Mouse (Mus musculus): ENCODE data around the gene Fsd1l. TPM values are rescaled to one million over a fixed set of nuclear protein-coding genes. Genes with fewer than 3 reads are reported as not detected.

The Fsd1l gene
- polyA plus RNA-seq, 1 experiment from 2014 or later = 1.9 TPM

- no peak overlapping the region; the same call in 1 of the 2 replicates for H3K27ac ChIP-seq (ENCODE audit: low read length)
- H3K9me3 ChIP-seq (replicated peaks; ENCODE audit: control insufficient read depth, low read length) = no peaks in the 10 kb centered on the region
- H3K27me3 ChIP-seq (ENCODE audit: control insufficient read depth, insufficient read depth, low read depth, low read length) = no peaks in the 10 kb centered on the region
- no peak overlapping the region for H3K9ac ChIP-seq (ENCODE audit: low read depth, low read length)
- H3K36me3 ChIP-seq (ENCODE audit: control insufficient read depth, insufficient read depth) = no peaks in the 10 kb centered on the region
- no peaks in the 10 kb centered on the region; the same call in none of the 2 replicates for H3K4me1 ChIP-seq (ENCODE audit: control insufficient read depth, low read depth, low read length)
- no peak overlapping the region for H3K4me2 ChIP-seq (ENCODE audit: low read depth, low read length)
- no peak overlapping the region for H3K4me3 ChIP-seq (ENCODE audit: low read depth, low read length)
- no peak for ATAC-seq (ENCODE audit: low read depth)
- WGBS (ENCODE audit: insufficient replicate concordance) = 21% methylated on average over 4 of the region's 4 CpGs
These were observed 37.1 kb upstream of the Fsd1l start for GRCm38 (mm10) chr4:53594204-53594603.

GRCm38 (mm10) chr4:53595246-53596062, 35.8 kb upstream of the Fsd1l start:
- Histone ChIP-seq H3K9ac (ENCODE audit: low read depth, low read length) (no peak overlapping the region), H3K4me2 (ENCODE audit: low read depth, low read length) (peak overlapping the region; percentile 34; the same call in 1 of the 2 replicates), H3K36me3 (ENCODE audit: control insufficient read depth, insufficient read depth) (no peaks in the 10 kb centered on the region), H3K4me3 (ENCODE audit: low read depth, low read length) (no peak overlapping the region), H3K9me3 (replicated peaks; ENCODE audit: control insufficient read depth, low read length) (no peaks in the 10 kb centered on the region), H3K27ac (ENCODE audit: low read length) (peak overlapping the region; percentile 87), H3K27me3 (ENCODE audit: control insufficient read depth, insufficient read depth, low read depth, low read length) (no peaks in the 10 kb centered on the region), H3K4me1 (ENCODE audit: control insufficient read depth, low read depth, low read length) (no peaks in the 10 kb centered on the region; the same call in none of the 2 replicates)
- ATAC-seq (ENCODE audit: low read depth) = peak; percentile 88
- WGBS (ENCODE audit: insufficient replicate concordance) = 50% methylated on average over 12 of the region's 12 CpGs

GRCm38 (mm10) chr4:53596063-53596895, 35.0 kb upstream of the Fsd1l start:
- H3K27me3 ChIP-seq (ENCODE audit: control insufficient read depth, insufficient read depth, low read depth, low read length) = no peaks in the 10 kb centered on the region
- H3K9me3 ChIP-seq (replicated peaks; ENCODE audit: control insufficient read depth, low read length) = no peaks in the 10 kb centered on the region
- ATAC-seq (ENCODE audit: low read depth) = peak; percentile 39
- H3K36me3 ChIP-seq (ENCODE audit: control insufficient read depth, insufficient read depth) = no peaks in the 10 kb centered on the region
- H3K9ac ChIP-seq (ENCODE audit: low read depth, low read length) = no peak overlapping the region
- H3K4me3 ChIP-seq (ENCODE audit: low read depth, low read length) = no peak overlapping the region
- 62% methylated on average over 15 of the region's 15 CpGs for WGBS (ENCODE audit: insufficient replicate concordance)
- H3K27ac ChIP-seq (ENCODE audit: low read length) = peak overlapping the region; percentile 87
- H3K4me1 ChIP-seq (ENCODE audit: control insufficient read depth, low read depth, low read length) = no peaks in the 10 kb centered on the region; the same call in none of the 2 replicates
- H3K4me2 ChIP-seq (ENCODE audit: low read depth, low read length) = peak overlapping the region; percentile 34

- Histone ChIP-seq H3K27me3 (ENCODE audit: control insufficient read depth, insufficient read depth, low read depth, low read length) (no peaks in the 10 kb centered on the region), H3K9ac (ENCODE audit: low read depth, low read length) (no peak overlapping the region), H3K9me3 (replicated peaks; ENCODE audit: control insufficient read depth, low read length) (no peaks in the 10 kb centered on the region), H3K4me2 (ENCODE audit: low read depth, low read length) (no peak overlapping the region), H3K4me1 (ENCODE audit: control insufficient read depth, low read depth, low read length) (no peaks in the 10 kb centered on the region), H3K27ac (ENCODE audit: low read length) (no peak overlapping the region), H3K36me3 (ENCODE audit: control insufficient read depth, insufficient read depth) (no peaks in the 10 kb centered on the region), H3K4me3 (ENCODE audit: low read depth, low read length) (no peak overlapping the region)
- no peak for ATAC-seq (ENCODE audit: low read depth)
- 46% methylated on average over 6 of the region's 6 CpGs for WGBS (ENCODE audit: insufficient replicate concordance)
These were observed 30.8 kb upstream of the Fsd1l start for GRCm38 (mm10) chr4:53600462-53600861.

- no peak for ATAC-seq (ENCODE audit: low read depth)
These were observed 16.6 kb upstream of the Fsd1l start for GRCm38 (mm10) chr4:53614576-53615225.

GRCm38 (mm10) chr4:53617968-53618367, 13.3 kb upstream of the Fsd1l start:
- Histone ChIP-seq H3K4me3 (ENCODE audit: low read depth, low read length) (no peak overlapping the region), H3K4me1 (ENCODE audit: control insufficient read depth, low read depth, low read length) (no peaks in the 10 kb centered on the region), H3K27me3 (ENCODE audit: control insufficient read depth, insufficient read depth, low read depth, low read length) (no peaks in the 10 kb centered on the region), H3K9ac (ENCODE audit: low read depth, low read length) (no peak overlapping the region), H3K27ac (ENCODE audit: low read length) (no peak overlapping the region), H3K36me3 (ENCODE audit: control insufficient read depth, insufficient read depth) (no peaks in the 10 kb centered on the region), H3K9me3 (replicated peaks; ENCODE audit: control insufficient read depth, low read length) (no peaks in the 10 kb centered on the region), H3K4me2 (ENCODE audit: low read depth, low read length) (no peak overlapping the region)
- WGBS (ENCODE audit: insufficient replicate concordance) = 42% methylated on average over 3 of the region's 3 CpGs
- ATAC-seq (ENCODE audit: low read depth) = no peak

More at GRCm38 (mm10) chr4:53614576-53615225, 16.6 kb upstream of the Fsd1l start:
- no peaks in the 10 kb centered on the region for H3K4me1 ChIP-seq (ENCODE audit: control insufficient read depth, low read depth, low read length)
- H3K9me3 ChIP-seq (replicated peaks; ENCODE audit: control insufficient read depth, low read length) = no peaks in the 10 kb centered on the region
- H3K27me3 ChIP-seq (ENCODE audit: control insufficient read depth, insufficient read depth, low read depth, low read length) = no peaks in the 10 kb centered on the region
- H3K36me3 ChIP-seq (ENCODE audit: control insufficient read depth, insufficient read depth) = no peaks in the 10 kb centered on the region
- H3K27ac ChIP-seq (ENCODE audit: low read length) = no peak overlapping the region
- no peak overlapping the region for H3K4me2 ChIP-seq (ENCODE audit: low read depth, low read length)
- H3K9ac ChIP-seq (ENCODE audit: low read depth, low read length) = no peak overlapping the region
- 46% methylated on average over 5 of the region's 5 CpGs for WGBS (ENCODE audit: insufficient replicate concordance)
- no peak overlapping the region for H3K4me3 ChIP-seq (ENCODE audit: low read depth, low read length)

- no peaks in the 10 kb centered on the region for H3K4me1 ChIP-seq (ENCODE audit: control insufficient read depth, low read depth, low read length)
- WGBS (ENCODE audit: insufficient replicate concordance) = 70% methylated on average over 6 of the region's 6 CpGs
- no peak overlapping the region for H3K27ac ChIP-seq (ENCODE audit: low read length)
- no peaks in the 10 kb centered on the region for H3K36me3 ChIP-seq (ENCODE audit: control insufficient read depth, insufficient read depth)
- H3K27me3 ChIP-seq (ENCODE audit: control insufficient read depth, insufficient read depth, low read depth, low read length) = no peaks in the 10 kb centered on the region
- no peaks in the 10 kb centered on the region for H3K9me3 ChIP-seq (replicated peaks; ENCODE audit: control insufficient read depth, low read length)
- no peak for ATAC-seq (ENCODE audit: low read depth)
- H3K4me3 ChIP-seq (ENCODE audit: low read depth, low read length) = no peak overlapping the region
- H3K4me2 ChIP-seq (ENCODE audit: low read depth, low read length) = no peak overlapping the region
- H3K9ac ChIP-seq (ENCODE audit: low read depth, low read length) = no peak overlapping the region
These were observed 11.2 kb upstream of the Fsd1l start for GRCm38 (mm10) chr4:53620104-53620503.

- ATAC-seq (ENCODE audit: low read depth) = no peak
- no peak overlapping the region for H3K9ac ChIP-seq (ENCODE audit: low read depth, low read length)
- WGBS (ENCODE audit: insufficient replicate concordance) = 42% methylated on average over 6 of the region's 6 CpGs
These were observed 10.2 kb upstream of the Fsd1l start for GRCm38 (mm10) chr4:53621084-53621483.

More at GRCm38 (mm10) chr4:53621084-53621483, 10.2 kb upstream of the Fsd1l start:
- H3K36me3 ChIP-seq (ENCODE audit: control insufficient read depth, insufficient read depth) = no peaks in the 10 kb centered on the region
- H3K4me3 ChIP-seq (ENCODE audit: low read depth, low read length) = no peak overlapping the region
- no peaks in the 10 kb centered on the region for H3K4me1 ChIP-seq (ENCODE audit: control insufficient read depth, low read depth, low read length)
- H3K27ac ChIP-seq (ENCODE audit: low read length) = no peak overlapping the region
- no peaks in the 10 kb centered on the region for H3K9me3 ChIP-seq (replicated peaks; ENCODE audit: control insufficient read depth, low read length)
- H3K4me2 ChIP-seq (ENCODE audit: low read depth, low read length) = no peak overlapping the region
- no peaks in the 10 kb centered on the region for H3K27me3 ChIP-seq (ENCODE audit: control insufficient read depth, insufficient read depth, low read depth, low read length)
